Mouse (Mus musculus): Measurements from ENCODE around the gene Ppp2r5a. TPM values are rescaled to one million over a fixed set of nuclear protein-coding genes. Genes with fewer than 3 reads are reported as not detected.
"Not testable (repeated sequence)": the region's sequence is repeated elsewhere in the genome, so short reads cannot be mapped to it uniquely, and the experiment has no call there.

Ppp2r5a gene
- total RNA-seq (2022) = 10 to 100 TPM; 65.1 to 76.6 (median 70.6) TPM

DNA sequence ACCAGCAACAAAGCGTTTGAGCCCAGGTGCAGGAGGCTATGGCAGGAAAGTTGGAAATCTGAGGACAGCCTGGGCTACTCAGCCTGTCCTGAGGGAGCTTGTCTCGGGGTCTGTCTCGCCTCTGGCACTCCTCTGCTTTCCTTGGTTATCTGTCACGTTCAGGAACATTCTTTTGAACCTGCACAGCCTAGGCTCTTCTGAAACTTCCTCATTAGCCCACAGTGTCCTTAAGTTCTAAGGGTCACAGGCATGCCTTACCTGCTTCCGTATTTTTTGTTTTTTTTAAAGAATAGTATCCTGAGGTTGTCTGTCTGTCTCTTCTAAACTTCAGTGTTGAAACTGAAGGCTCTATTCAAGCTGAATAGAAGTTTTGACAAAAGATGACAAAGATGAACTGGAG lies at the start of gene Ppp2r5a:
Gene Ppp2r5a, minus strand, starts transcription at position 199 of the 400 bp plus-strand sequence.
- DNase-seq (ENCODE audit: low spot score in 2 of 2) = no peak

DNA sequence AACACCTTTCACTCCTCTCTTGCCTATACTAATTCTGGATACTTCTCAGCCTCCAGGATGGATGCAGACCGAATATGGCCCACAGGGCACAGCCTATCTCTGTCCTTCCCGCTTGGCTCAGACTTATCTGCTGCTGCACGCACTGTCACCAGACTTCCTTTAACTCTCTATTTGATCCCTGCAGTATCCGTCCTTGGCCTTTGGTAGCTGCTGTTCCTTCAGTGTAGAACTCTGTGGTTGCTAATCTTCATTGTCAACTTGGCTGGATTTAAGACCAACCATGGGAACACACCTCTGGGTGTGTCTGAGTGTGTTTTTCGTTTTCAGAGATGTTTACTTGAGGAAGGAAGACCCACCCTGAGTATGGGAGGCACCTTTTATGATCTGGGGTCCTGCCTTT lies 47.5 kb upstream of the Ppp2r5a start:
- DNase-seq (ENCODE audit: low spot score in 2 of 2) = no peak

DNA sequence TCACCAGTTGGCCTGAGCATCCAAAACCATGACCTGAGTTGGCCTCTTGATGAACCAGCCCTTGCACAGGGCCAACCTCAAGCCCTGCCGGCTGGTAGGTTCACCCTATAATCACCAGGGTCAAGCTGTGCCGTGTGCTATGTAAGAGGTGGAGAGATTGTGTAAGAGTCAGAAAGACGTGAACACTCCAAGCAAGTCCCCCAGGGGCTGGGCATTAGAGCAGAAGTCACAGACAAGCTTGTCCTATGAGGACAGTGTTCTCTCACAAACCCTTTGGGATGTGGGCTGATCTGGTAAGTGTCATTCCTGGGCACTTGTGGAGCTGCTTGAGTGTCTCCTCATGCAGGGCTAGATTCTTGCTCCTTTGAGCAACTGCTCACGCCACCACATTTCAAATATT lies 46.5 kb upstream of the Ppp2r5a start:
- DNase-seq (ENCODE audit: low spot score in 2 of 2) = no peak

DNA sequence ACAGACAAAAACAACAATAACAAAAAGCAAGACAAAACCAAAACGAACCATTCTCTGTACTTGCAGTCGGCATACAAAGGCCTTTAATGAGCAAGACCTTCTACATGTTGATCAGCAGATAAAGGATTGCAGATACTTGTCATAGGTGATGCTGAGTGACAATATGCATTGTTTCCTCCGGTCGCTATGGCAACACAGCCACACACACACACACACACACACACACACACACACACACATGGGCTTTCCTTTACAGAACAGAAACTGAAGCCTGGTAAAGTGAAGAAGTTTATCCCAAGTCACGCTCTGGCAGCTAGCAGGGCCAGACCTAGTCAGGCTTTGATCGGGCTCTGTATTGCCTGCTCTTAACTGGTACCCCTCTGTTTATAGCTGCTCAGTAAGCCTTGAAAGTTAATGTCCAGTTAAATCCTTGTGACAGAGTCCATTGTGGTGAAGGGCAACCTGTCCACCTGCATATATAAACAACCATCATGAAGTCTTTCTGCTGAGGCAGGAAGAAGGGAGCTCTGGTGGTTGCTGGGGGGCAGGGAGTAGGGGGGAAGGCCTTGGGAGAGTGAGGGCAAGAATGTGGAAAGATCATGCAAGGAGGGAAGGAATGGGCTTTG lies 44.4 kb upstream of the Ppp2r5a start:
- no peak for DNase-seq (ENCODE audit: low spot score in 2 of 2)

DNA sequence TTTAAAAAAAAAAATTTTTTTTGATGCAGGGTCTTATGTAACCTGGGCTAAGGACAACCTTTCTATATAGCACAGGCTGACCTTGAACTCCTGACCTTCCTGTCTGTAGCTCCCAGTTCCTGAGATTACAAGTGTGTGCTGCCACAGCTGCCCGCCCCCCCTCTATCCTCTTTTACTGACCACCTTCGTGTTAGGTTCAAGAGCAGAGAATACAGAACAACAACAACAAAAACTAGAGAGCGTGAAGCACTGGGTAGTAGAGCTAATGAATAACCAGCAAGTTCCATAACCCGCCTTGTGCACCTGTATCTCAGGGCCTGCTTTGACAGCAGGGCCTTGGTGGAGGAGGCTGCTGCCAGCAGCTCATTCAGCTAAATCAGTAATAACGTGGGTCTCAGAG lies 43.2 kb upstream of the Ppp2r5a start:
- no peak for DNase-seq (ENCODE audit: low spot score in 2 of 2)

DNA sequence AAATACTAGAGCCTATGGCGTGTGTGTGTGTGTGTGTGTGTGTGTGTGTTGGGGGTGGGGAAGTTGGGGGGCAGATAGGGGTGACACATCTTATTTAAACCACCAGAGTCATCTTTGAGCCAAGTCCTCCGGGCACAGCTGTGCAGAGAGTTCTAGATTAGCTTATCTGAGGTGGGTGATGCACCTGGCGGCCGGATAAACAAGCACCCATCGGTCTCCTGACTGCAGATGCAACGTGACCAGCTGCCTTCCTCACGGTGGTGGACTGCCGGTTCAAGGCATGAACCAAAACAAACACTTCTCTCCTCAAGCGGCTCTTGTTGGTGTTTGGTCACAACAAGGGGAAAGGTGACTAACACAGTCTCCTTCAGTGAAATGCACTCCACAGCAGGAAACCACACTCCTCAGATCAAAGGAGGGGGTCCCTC lies 42.8 kb upstream of the Ppp2r5a start:
- DNase-seq (ENCODE audit: low spot score in 2 of 2) = no peak

DNA sequence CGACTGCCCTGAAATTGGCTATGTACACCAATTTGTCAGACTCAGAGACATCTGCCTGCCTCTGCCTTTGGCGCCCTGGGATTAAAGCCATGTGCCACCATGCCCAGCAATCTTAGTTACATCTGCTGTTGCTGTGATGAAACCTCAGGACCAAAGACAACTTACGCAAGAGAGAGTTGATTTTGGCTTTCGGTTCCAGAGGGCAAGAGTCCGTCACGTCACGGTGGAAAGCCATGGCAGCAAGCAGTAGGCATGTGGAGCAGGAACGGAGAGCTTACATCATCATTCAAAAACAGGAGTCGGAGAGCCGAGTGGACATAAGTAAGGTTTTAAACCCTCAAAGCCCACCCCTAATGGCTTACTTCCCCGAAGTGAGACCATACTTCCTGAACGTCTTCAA lies 42.3 kb upstream of the Ppp2r5a start:
- DNase-seq (ENCODE audit: low spot score in 2 of 2) = no peak

DNA sequence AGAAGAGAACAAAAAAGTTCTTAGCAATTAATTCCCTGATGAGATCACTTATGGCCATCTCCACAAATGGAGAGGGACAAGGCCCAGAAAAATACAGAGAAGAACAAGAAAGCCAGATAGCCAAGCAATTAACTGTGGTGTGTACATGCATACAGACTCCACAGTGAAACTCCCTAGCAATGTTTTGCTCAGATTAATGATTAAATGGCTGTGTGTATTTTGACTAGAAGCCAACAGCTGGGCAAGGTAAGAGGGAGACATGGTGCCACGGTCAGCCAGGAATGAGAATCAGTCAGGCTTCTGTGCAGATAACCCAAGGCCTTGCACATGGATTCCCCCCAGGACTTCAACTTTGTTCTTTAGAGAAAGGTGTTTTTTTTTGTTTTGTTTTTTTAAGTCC lies 41.4 kb upstream of the Ppp2r5a start:
- no peak for DNase-seq (ENCODE audit: low spot score in 2 of 2)

DNA sequence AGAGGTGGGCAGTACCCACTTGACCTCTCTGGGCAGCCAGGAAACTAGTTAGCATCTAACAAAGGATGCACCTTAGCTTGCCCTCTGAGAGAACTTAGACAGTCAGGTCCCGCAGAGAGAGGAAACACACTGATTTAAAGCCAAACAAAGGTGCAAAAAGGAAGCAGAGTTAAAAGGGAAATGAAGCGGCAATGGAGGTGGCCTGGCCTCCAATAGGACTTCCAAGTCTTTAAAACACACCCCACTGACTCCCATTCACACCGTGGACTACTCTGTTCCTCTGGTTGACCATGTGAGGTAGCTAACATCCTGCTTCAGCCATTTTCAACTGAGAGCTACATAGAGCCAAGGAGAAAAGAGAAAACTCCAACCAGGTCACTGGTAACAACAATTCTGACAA lies 35.9 kb upstream of the Ppp2r5a start:
- DNase-seq (ENCODE audit: low spot score in 2 of 2) = no peak

DNA sequence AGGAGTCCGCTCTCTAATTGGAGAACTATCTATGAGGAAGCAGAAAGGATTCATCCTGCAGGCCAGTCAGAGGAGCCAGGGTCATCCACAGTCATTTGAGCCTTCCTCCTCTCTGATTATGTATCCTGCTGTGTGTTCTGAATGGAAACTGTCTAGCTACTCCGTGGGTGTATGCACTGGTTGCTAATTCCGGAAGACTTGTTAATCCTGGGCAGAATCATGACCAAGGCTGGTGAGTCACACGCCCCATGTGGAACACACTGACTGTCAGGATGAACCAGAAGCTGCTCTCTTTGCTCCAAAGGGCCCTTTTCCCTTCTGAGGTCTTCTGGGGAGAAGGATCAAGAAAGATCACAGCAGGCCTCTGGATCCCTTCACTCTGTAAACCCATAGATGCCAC lies 35.5 kb upstream of the Ppp2r5a start:
- peak in 1 of 2 experiments; percentile 26 for DNase-seq (ENCODE audit: low spot score in 2 of 2)

DNA sequence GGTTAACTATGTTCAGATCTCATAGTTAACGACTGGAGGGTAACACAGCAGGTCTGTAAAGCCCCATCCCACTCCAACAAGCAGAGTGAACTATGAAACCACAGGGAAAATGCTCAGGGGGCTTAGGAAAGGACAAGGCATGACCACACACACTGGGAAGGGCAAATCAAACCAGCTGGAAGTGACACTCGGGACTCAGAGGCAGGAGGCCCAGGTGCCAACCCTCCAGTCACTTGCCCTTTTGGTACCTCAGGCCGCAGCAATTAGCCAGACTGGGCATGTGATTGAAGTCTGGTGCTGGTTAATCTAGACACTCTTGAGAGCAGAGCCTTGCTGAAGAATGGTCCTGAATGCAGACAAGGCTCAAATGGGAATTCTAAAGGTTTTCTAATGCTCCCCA lies 33.6 kb upstream of the Ppp2r5a start:
- DNase-seq (ENCODE audit: low spot score in 2 of 2) = no peak

DNA sequence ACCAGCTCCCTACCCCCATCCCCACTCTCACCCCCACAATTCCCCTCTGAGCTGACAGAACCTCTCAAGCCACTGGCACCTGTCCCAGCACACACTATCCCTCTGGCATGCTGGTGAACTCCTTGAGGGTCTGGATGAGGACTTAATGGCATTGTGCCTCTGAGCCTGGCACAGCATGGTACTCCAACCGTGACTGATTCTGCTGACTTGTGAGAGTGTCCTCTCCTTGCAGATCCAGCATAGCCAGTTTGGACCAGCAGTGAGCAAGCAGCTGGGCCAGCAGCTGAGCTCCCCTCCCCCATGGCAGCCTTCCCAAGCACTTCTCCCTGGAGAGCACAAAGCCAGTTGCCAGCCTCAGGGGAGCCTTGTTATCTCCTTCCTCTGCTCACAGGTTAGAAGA lies 32.3 kb upstream of the Ppp2r5a start:
- peak; percentile 64 to 73 for DNase-seq (ENCODE audit: low spot score in 2 of 2)

DNA sequence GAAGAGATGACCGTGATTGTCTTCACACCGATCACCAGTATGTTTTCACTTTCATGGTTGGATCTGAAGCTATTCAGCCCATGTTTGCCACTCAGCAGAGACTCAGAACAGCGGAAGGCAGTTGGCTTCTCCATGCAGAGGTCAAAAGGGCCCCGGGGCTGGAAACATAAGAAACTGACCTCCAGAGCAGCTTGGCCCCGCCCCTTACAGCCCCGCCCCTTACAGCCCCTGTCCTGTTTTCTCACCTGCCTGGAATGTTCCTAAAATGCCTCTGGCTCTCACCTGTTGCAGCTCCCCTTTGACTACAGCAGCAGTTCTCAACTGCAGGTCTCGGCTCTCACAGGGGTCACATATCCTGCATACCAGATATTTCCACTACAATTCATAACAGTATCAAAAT lies 29.5 kb upstream of the Ppp2r5a start:
- DNase-seq (ENCODE audit: low spot score in 2 of 2) = no peak

DNA sequence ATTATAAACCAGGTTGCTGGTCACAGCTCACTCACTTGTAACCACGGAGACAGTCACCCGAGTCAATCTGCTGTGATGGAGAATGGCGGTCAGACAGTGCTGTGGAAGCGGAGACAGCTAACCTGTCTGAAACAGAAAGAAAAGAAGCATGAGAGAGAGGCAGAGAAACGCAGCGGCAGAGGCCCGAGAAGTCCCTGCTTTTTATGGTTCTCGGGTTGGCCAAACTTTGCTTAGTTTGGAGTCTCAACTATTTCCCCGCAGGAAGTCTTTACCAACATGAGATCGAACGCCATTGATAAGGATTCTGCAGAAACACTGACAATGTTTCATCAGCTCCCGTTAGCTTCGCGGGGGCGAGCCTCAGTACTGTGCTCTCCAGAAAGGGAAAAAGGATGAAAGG lies 29.0 kb upstream of the Ppp2r5a start:
- no peak for DNase-seq (ENCODE audit: low spot score in 2 of 2)

DNA sequence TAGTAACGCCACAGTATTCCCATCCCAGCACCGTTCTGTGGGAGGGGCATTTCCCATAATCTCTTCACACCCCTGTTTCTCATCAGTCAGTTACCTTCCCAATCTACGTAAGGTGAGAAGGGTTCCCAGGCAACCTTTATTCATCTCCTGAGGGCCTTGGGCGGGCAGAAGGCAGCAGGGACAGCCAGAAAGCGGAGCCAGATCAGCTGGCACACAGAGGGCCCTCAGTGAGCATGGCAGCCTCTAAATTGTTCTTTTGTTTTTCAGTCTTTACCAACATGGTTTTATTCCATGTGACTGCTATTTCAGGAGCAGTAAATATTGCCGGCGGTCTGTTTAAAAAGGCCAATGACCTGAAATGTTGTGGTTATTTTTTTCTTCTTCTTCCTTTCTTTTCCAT lies 27.0 kb upstream of the Ppp2r5a start:
- DNase-seq (ENCODE audit: low spot score in 2 of 2) = no peak

DNA sequence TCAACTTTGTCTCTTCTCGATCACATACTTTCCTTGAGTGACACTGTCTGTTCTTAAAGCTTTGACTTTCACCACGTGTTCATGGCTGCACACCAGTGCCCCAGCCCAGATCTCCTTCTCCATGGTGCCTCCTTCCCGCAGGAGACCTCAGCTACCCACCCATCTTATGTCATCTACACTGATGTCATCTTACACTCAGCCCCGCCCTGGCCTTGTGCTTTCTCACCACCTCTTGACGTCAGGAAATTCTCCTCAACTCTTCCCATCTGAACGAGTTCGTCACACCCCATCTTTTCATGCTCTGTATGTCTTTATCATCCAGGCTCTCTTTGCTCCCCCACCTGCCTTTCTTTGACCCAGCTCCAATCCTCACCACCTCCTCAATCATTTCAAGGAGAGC lies 22.8 kb upstream of the Ppp2r5a start:
- DNase-seq (ENCODE audit: low spot score in 2 of 2) = no peak

DNA sequence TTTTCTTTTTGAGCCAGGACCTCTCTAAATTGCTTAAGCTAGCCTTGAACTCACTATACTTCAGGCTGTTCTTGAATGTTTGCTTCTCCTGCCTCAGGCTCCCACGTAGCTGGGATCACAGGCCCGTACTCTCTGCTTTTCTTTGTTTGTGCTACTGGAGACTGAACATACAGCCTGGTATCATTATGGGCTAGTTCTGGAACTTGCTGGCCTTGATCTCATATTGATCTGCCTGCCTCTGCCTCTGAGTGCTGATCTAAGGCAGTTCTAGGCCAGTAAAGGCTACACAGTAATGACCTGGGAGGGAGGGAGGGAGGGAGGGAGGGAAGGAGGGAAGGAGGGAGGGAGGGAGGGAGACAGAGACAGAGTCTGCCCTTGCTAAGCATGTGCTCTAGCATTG lies 20.1 kb upstream of the Ppp2r5a start:
- DNase-seq (ENCODE audit: low spot score in 2 of 2) = no peak

DNA sequence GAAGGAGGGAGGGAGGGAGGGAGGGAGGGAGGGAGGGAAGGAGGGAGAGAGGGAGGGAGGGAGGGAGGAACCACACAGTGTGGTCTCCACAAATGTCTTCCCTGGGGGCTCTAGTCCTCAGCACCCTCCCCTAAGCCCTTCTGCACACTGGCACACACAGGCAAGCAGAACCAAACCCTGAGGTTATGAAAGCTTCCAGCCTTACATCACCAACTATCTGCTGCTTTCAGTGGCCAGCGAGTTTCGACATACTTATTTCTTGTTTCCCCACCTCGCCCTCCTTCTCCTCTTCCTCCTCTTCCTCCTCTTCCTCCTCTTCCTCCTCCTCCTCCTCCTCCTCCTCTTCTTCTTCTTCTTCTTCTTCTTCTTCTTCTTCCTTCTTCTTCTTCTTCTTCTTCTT lies 19.6 kb upstream of the Ppp2r5a start:
- not testable (repeated sequence) for DNase-seq (ENCODE audit: low spot score in 2 of 2)

DNA sequence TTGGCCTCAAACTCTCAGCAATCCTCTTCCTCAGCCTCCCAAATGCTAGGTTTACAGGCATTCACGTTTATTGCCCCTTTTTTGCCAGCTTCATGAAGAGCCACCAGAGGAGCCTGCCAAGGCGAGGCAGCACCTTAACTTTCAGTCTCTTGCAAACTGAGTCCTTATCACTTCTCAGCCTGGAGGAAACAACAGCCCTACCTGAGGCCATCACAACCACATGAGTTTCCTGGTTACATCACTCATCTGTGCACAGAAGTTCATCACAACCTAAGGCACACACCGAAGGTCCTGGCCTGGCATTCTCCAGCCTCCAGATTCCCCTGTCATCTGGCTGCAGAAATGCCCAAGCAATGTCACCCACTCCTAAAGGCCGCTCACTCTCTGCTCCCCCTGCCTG lies 19.1 kb upstream of the Ppp2r5a start:
- DNase-seq (ENCODE audit: low spot score in 2 of 2) = no peak

DNA sequence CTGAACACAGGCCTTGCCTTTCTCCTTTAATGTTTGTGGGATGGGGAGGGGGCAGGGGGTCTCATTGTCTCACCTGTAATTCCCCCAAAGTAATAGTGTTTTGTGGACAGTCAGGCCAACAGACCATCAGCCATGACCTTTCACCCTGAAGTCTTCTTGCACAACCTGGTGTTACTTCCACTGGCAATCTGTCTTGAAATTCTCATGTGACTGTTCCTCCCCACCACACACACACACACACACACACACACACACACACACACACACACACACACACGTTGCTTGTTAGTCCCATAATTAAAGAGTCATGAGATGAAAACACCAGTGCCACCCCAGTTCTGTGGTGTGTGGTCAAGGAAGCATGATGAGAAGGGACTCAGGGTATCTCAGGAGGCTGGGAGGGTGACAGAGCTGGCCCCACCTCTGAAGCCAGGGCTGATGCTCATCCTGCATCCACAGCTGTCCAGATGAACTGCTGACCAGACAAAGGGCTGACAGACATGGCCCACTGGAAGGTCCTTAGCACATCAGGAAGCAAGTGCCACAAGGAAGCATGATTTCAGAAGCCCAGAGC lies 18.4 kb upstream of the Ppp2r5a start:
- DNase-seq (ENCODE audit: low spot score in 2 of 2) = no peak

DNA sequence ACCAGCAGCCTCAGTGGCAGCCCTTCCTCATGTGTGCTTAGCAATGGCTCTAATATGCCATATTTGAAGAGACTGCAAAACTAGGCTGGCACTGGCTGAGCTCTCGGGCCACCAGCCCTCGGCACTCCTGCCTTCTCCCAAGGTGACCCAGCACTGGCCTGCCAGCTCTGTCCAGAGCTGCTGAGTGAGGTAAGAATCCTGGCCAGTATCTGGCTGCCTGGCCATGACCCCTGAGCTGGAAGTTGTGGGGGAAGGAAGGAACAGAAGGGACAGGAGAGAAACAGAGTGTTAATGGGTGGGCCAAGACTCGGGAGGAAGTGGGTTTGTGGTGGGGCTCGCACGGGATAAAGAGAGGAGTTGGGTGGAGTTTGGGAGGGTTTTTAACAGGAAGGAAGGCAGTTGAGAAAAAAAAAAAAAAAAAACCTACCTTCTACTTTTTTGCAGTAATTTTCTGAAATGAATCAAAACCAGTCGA lies 17.9 kb upstream of the Ppp2r5a start:
- DNase-seq (ENCODE audit: low spot score in 2 of 2) = no peak

DNA sequence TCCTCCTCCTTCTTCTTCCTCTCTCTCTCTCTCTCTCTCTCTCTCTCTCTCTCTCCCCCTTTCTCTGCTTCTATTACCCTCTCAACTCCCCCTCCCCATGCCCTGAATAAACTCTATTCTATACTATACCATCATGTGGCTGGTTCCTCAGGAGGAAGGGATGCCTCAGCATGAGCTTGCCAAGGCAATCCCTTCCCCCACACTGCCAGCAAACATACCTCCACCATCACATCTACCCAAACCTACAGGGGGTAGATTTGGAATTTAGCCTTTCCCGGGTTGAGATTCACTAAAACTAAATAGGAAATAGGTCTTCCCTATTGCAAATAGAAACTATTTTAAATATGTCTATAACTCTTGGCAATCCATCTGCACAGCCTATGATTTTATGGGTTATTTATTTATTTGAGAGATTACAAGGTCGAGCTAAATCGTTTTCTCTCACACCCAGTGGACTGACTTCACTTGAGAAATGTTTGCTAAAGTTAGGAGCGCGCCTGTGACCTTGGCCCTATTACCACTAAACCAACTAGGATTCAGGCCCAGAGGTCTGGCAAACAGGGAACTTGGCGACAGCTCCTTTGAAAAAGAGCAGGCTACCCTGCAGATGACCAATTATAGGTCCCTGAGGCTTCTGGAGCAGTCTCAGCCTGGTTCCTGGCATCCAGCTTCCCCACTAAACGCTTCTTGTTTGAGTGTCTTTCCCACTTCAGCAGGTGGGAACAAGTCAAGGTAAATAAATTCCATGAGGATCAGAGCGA lies 17.1 kb upstream of the Ppp2r5a start:
- no peak for DNase-seq (ENCODE audit: low spot score in 2 of 2)

DNA sequence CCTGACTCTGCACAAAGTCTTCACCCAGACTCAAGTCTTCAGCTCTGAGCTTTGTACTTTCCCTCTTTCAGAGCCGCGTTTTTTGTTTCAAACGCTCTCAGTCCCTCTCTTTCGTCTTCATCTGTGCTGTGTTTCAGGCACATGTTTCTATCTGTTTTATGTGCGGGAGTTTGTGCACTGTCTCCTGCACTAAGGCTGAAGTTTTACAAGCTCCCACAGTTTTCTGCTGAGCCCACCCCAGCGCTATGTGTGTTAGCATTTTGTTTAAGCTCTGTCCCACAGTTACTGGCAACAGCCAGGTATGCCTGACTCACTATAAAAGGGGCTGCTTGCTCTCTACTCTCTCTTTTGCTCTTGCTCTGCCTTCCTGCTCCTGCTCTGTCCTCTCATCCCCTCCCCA lies 16.3 kb upstream of the Ppp2r5a start:
- no peak for DNase-seq (ENCODE audit: low spot score in 2 of 2)
